Mouse (Mus musculus) G1E-ER4 (cell line): ENCODE data around the gene Plekhg3. TPM values are rescaled to one million over a fixed set of nuclear protein-coding genes. Genes with fewer than 3 reads are reported as not detected.

Source experiments
- GATA1 ChIP-seq: IDR thresholded peaks from one replicate; pipeline ENCODE4 v1.8.0; 2012; ENCODE audit warnings: low read length, inconsistent platforms
- polyA plus RNA-seq: library from polyadenylated mRNA; stranded (reverse); fragments of >175 nt; gene quantifications from 2 replicates; pipeline ENCODE4 v1.2.3, GENCODE M21; 2012

The Plekhg3 gene
- polyA plus RNA-seq, 1 experiment, result 0.03 TPM

- TF ChIP-seq GATA1, result no peak
These were observed 77.5 kb downstream of the Plekhg3 start for GRCm38 (mm10) chr12:76608241-76608640.

GRCm38 (mm10) chr12:76608997-76609565, 78.4 kb downstream of the Plekhg3 start:
- no peak for TF ChIP-seq GATA1

- no peak for TF ChIP-seq GATA1
These were observed 81.9 kb downstream of the Plekhg3 start for GRCm38 (mm10) chr12:76612621-76613020.

- TF ChIP-seq GATA1, result no peak
These were observed 84.3 kb downstream of the Plekhg3 start for GRCm38 (mm10) chr12:76614868-76615579.

- TF ChIP-seq GATA1, result no peak
These were observed 84.9 kb downstream of the Plekhg3 start for GRCm38 (mm10) chr12:76615580-76615937.

- TF ChIP-seq GATA1, result no peak
These were observed 87.5 kb downstream of the Plekhg3 start for GRCm38 (mm10) chr12:76618175-76618574.

GRCm38 (mm10) chr12:76619847-76620246, 89.2 kb downstream of the Plekhg3 start:
- no peak for TF ChIP-seq GATA1

GRCm38 (mm10) chr12:76623374-76623773, 92.7 kb downstream of the Plekhg3 start:
- no peak for TF ChIP-seq GATA1

Other genes starting within 250 kb of the Plekhg3 start
- gene Akap5, start 206.0 kb upstream of the Plekhg3 start, polyA plus RNA-seq, result 0.12 and 0.24 TPM in 2 replicates
- gene Zbtb25, start 161.3 kb upstream of the Plekhg3 start, polyA plus RNA-seq, result 8.3 and 12.6 TPM in 2 replicates
- 5.5 and 6.3 TPM in 2 replicates for gene Zbtb1, start 160.6 kb upstream of the Plekhg3 start, polyA plus RNA-seq
- 8.0 and 11.6 TPM in 2 replicates for gene Hspa2, start 126.7 kb upstream of the Plekhg3 start, polyA plus RNA-seq
- gene Ppp1r36, start 113.4 kb upstream of the Plekhg3 start, polyA plus RNA-seq, result not detected in 2 replicates
- gene Sptb, start 179.7 kb downstream of the Plekhg3 start, polyA plus RNA-seq, result 114 and 116 TPM in 2 replicates
- gene Churc1, start 234.6 kb downstream of the Plekhg3 start, polyA plus RNA-seq, result 3.1 and 3.2 TPM in 2 replicates
- gene Fntb, start 234.7 kb downstream of the Plekhg3 start, polyA plus RNA-seq, result 21.6 and 33.7 TPM in 2 replicates